Mouse (Mus musculus) neural tube, embryonic 14.5 days (tissue): ENCODE data around the gene Olfr874. TPM values are rescaled to one million over a fixed set of nuclear protein-coding genes. Genes with fewer than 3 reads are reported as not detected.

Experiments
- ATAC-seq: fragments of 200-750 bp; cut with Nextera tagmentation; 2 replicates; pipeline ENCODE4 v1.8.0; 2017; ENCODE audit warnings: low read depth, mild to moderate bottlenecking, moderate TSS enrichment, moderate library complexity
- H3K27ac ChIP-seq: fragments of 300-500 bp; sonication (generic); 2 replicates; pipeline ENCODE4 v1.5.1; 2014; ENCODE audit warnings: low read depth, mild to moderate bottlenecking, control low read depth, low read length, moderate library complexity, mixed read lengths
- H3K27me3 ChIP-seq: fragments of 300-500 bp; sonication (generic); 2 replicates; pipeline ENCODE4 v1.6.1; 2014; ENCODE audit warnings: low read length; ENCODE audit not compliant: control insufficient read depth, insufficient read depth
- H3K36me3 ChIP-seq: fragments of 300-500 bp; sonication (generic); 2 replicates; pipeline ENCODE4 v1.6.1; 2014; ENCODE audit warnings: low read length, mixed read lengths; ENCODE audit not compliant: control insufficient read depth, insufficient read depth
- H3K4me1 ChIP-seq: fragments of 300-500 bp; sonication (generic); 2 replicates; pipeline ENCODE4 v1.6.1; 2014; ENCODE audit warnings: low read length; ENCODE audit not compliant: control insufficient read depth, insufficient read depth
- H3K4me2 ChIP-seq: fragments of 300-500 bp; sonication (generic); 2 replicates; pipeline ENCODE4 v1.6.1; 2014; ENCODE audit warnings: mild to moderate bottlenecking, low read depth, low read length, control low read depth
- H3K4me3 ChIP-seq: fragments of 300-500 bp; sonication (generic); 2 replicates; pipeline ENCODE4 v1.5.1; 2014; ENCODE audit warnings: low read depth, low read length, control low read depth, mixed read lengths
- H3K9ac ChIP-seq: fragments of 300-500 bp; sonication (generic); replicated peaks from 2 replicates; pipeline ENCODE4 v1.6.1; 2014; ENCODE audit warnings: low read depth, mild to moderate bottlenecking, control low read depth, low read length, mixed read lengths
- H3K9me3 ChIP-seq: fragments of 300-500 bp; sonication (generic); 2 replicates; pipeline ENCODE4 v1.6.1; 2016; ENCODE audit warnings: low read length; ENCODE audit not compliant: control insufficient read depth
- WGBS: fragments of 180-500 bp; shearing (Covaris S2); extraction: QIAGEN DNeasy Blood & Tissue Kit; methylation state at CpG from one replicate; pipeline ENCODE4 v1.1.7; 2014; 5-methylcytosine and 5-hydroxymethylcytosine counted together
- polyA plus RNA-seq: library from polyadenylated mRNA; unstranded; fragments of >200 nt; fragmentation: Nextera tagmentation; extraction: Ambion mirVana; gene quantifications from 2 replicates; pipeline ENCODE4 v1.2.1, GENCODE M21; 2014

Gene Olfr874
- polyA plus RNA-seq: not detected in 2 replicates

DNA sequence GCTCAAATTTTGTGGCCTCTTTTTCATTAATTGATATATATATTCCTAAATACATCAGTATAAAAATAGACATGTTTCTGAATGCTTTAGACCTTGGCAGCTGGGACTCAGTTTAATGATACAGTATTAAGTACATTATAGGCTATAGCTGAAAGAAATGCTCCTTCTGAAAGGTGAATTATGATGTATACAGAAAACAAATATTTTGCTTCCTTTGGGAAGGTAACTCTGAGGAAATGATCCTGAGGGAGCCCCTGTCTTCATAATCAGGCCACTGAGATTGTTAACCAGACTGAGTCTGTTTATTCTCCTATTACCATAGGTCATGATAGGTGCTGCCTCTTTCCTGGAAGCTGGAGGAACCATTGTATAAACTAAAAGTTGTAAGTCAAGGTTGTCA lies at the start of gene Olfr874:
Gene Olfr874 (plus strand): TSS at position 301 of the 400 bp plus-strand sequence.
- no peaks in the 10 kb centered on the region for H3K36me3 ChIP-seq
- H3K27me3 ChIP-seq: no peaks in the 10 kb centered on the region
- H3K4me3 ChIP-seq: no peak within 1 kb of the TSS
- H3K27ac ChIP-seq: no peak within 1 kb of the TSS
- no peak for ATAC-seq
- H3K9ac ChIP-seq: no peak within 1 kb of the TSS
- H3K4me2 ChIP-seq: no peak within 1 kb of the TSS
- H3K4me1 ChIP-seq: no peaks in the 10 kb centered on the region
- H3K9me3 ChIP-seq: no peaks in the 10 kb centered on the region

GRCm38 (mm10) chr9:37716150-37716549 lies 28.8 kb upstream of the Olfr874 start, which contains the start of gene Olfr160:
Gene Olfr160, minus strand, starts transcription at chr9:37716250.
- H3K4me2 ChIP-seq: no peak within 1 kb of the TSS
- H3K9me3 ChIP-seq: no peaks in the 10 kb centered on the region
- 88% methylated on average over 1 of the region's 1 CpGs for WGBS
- ATAC-seq: no peak
- no peaks in the 10 kb centered on the region for H3K4me1 ChIP-seq
- no peaks in the 10 kb centered on the region for H3K27me3 ChIP-seq
- H3K4me3 ChIP-seq: no peak within 1 kb of the TSS
- no peak within 1 kb of the TSS for H3K27ac ChIP-seq
- H3K36me3 ChIP-seq: no peaks in the 10 kb centered on the region
- no peak within 1 kb of the TSS for H3K9ac ChIP-seq

DNA sequence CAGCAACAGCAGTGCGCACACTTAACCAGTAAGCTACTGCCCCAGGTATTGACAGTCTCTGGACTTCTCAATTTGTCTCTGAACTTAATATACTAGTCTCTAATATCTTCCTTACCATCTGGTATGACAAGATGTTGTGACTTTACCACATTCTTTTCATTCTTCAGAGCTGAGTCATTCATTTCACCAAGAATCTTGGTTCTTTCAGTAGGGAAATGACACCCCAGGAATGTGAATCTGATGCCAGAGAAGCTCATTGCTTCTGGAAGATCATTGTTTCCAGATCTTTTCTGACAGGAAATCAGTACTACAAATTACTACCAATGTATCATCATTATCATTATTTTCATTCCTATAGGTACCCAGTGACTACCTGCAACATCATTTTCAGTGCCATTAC lies 10.6 kb upstream of the Olfr874 start:
- Histone ChIP-seq H3K9me3 (no peaks in the 10 kb centered on the region), H3K36me3 (no peaks in the 10 kb centered on the region), H3K4me2 (no peak overlapping the region), H3K4me3 (no peak overlapping the region), H3K27me3 (no peaks in the 10 kb centered on the region), H3K4me1 (no peaks in the 10 kb centered on the region), H3K9ac (no peak overlapping the region), H3K27ac (no peak overlapping the region)
- no peak for ATAC-seq
- WGBS: 83% methylated on average over 1 of the region's 1 CpGs

DNA sequence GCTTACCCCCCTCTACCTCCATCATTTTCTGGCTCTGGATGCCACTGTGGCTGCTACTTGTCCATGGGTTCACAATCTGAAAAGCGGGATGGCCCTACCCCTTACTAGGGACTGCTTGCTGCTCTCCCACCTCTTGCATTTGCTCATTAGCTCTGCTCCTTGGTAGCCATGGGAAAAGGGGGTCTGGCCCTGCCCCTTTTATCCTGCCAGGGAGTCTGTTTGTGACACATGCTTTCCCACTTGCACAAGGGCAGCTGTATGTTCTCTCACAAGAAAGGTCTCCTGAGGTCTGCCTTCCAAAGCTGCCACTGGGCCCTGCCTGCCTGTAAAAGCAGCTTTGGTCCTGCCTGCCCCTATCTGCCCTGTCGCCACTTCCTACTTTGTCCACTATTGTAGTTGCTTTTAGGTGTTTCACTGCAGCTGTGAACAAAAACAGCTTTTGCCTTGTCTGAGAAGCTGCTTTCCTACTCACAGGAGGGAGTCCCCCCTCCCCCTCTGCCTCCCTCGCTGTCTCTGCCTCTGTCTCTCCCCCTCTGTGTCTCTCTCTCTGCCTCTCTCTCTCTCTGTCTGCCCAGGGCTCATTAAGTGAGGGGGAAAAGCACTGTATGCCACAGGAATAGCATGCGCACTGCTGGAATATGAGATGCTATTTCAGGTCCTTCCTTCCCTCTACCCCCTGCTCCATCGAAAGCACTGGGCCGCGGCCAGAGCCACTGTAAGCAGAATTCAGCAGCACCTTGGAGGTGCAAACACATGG lies 5.6 kb downstream of the Olfr874 start:
- Histone ChIP-seq H3K4me3 (no peak overlapping the region), H3K4me1 (no peaks in the 10 kb centered on the region), H3K36me3 (no peaks in the 10 kb centered on the region), H3K27me3 (no peaks in the 10 kb centered on the region), H3K9ac (no peak overlapping the region), H3K27ac (no peak overlapping the region), H3K9me3 (no peaks in the 10 kb centered on the region), H3K4me2 (no peak overlapping the region)
- ATAC-seq: peak; percentile 70
- WGBS: 43% methylated on average over 7 of the region's 7 CpGs

GRCm38 (mm10) chr9:37751467-37751866 lies 6.6 kb downstream of the Olfr874 start:
- Histone ChIP-seq H3K9ac (no peak overlapping the region), H3K4me3 (no peak overlapping the region), H3K27ac (no peak overlapping the region), H3K4me2 (no peak overlapping the region), H3K9me3 (no peaks in the 10 kb centered on the region), H3K4me1 (no peaks in the 10 kb centered on the region), H3K27me3 (no peaks in the 10 kb centered on the region), H3K36me3 (no peaks in the 10 kb centered on the region)
- no peak for ATAC-seq
- WGBS: 65% methylated on average over 2 of the region's 2 CpGs

DNA sequence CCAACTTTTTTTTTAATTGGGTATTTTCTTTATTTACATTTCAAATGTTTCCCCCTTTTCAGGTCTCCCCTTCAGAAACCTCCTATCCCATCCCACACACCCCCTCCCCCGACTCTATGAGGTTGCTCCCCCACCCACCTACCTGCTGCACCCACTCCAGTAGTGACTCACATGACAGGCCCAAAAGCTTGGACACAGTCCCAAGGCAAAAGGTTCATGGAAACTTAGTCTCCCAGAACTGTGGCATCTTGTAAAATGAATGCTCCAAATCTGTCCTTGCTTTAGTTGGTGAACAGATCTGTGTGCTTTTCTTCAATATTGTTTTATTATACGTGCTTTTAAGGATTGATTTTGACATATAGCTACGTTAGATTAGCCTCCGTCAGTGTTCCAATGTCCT lies 7.1 kb downstream of the Olfr874 start:
- no peak overlapping the region for H3K4me2 ChIP-seq
- H3K27me3 ChIP-seq: no peaks in the 10 kb centered on the region
- no peak overlapping the region for H3K4me3 ChIP-seq
- ATAC-seq: no peak
- WGBS: 76% methylated on average over 4 of the region's 4 CpGs
- H3K27ac ChIP-seq: no peak overlapping the region
- no peak overlapping the region for H3K9ac ChIP-seq
- no peaks in the 10 kb centered on the region for H3K36me3 ChIP-seq
- H3K9me3 ChIP-seq: no peaks in the 10 kb centered on the region
- H3K4me1 ChIP-seq: no peaks in the 10 kb centered on the region

GRCm38 (mm10) chr9:37761728-37762127 lies 16.8 kb downstream of the Olfr874 start:
- no peak overlapping the region for H3K9ac ChIP-seq
- H3K9me3 ChIP-seq: no peaks in the 10 kb centered on the region
- H3K27ac ChIP-seq: no peak overlapping the region
- H3K27me3 ChIP-seq: no peaks in the 10 kb centered on the region
- no peak overlapping the region for H3K4me2 ChIP-seq
- no peaks in the 10 kb centered on the region for H3K4me1 ChIP-seq
- H3K36me3 ChIP-seq: no peaks in the 10 kb centered on the region
- WGBS: 79% methylated on average over 2 of the region's 2 CpGs
- H3K4me3 ChIP-seq: no peak overlapping the region
- ATAC-seq: no peak

DNA sequence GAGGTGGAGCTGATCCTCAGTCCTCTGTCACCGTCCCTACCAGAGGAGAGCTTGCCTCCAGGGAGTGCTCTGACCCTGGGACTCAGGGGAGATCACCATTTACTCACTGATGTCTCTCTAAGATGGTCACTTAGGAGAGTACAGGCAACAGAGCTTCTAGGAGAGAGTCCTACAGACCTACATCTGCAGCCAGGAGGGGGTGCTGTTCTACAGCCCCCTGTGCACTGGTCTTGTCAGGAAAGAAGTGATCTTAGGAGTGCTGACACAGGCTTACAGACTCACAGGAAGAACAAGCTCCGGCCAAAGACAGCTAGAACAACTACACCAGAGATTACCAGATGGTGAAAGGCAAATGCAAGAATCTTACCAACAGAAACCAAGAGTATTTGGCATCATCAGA lies 17.6 kb downstream of the Olfr874 start:
- no peaks in the 10 kb centered on the region for H3K4me1 ChIP-seq
- no peak overlapping the region for H3K27ac ChIP-seq
- no peak for ATAC-seq
- H3K36me3 ChIP-seq: no peaks in the 10 kb centered on the region
- WGBS: 75% methylated on average over 2 of the region's 2 CpGs
- no peak overlapping the region for H3K9ac ChIP-seq
- no peak overlapping the region for H3K4me2 ChIP-seq
- no peaks in the 10 kb centered on the region for H3K9me3 ChIP-seq
- H3K27me3 ChIP-seq: no peaks in the 10 kb centered on the region
- no peak overlapping the region for H3K4me3 ChIP-seq

- no peak overlapping the region for H3K27ac ChIP-seq
- WGBS: 83% methylated on average over 2 of the region's 2 CpGs
- H3K27me3 ChIP-seq: no peaks in the 10 kb centered on the region
- no peaks in the 10 kb centered on the region for H3K4me1 ChIP-seq
- H3K4me2 ChIP-seq: no peak overlapping the region
- H3K9ac ChIP-seq: no peak overlapping the region
- no peaks in the 10 kb centered on the region for H3K9me3 ChIP-seq
- H3K4me3 ChIP-seq: no peak overlapping the region
- no peak for ATAC-seq
- no peaks in the 10 kb centered on the region for H3K36me3 ChIP-seq
Observed at GRCm38 (mm10) chr9:37770661-37771060, 25.8 kb downstream of the Olfr874 start.
